Mouse (Mus musculus): Measurements from ENCODE around the gene Rtp4.
A peak's percentile ranks its signal among the peaks of the same experiment; 100 is the strongest.

Rtp4 gene

DNA sequence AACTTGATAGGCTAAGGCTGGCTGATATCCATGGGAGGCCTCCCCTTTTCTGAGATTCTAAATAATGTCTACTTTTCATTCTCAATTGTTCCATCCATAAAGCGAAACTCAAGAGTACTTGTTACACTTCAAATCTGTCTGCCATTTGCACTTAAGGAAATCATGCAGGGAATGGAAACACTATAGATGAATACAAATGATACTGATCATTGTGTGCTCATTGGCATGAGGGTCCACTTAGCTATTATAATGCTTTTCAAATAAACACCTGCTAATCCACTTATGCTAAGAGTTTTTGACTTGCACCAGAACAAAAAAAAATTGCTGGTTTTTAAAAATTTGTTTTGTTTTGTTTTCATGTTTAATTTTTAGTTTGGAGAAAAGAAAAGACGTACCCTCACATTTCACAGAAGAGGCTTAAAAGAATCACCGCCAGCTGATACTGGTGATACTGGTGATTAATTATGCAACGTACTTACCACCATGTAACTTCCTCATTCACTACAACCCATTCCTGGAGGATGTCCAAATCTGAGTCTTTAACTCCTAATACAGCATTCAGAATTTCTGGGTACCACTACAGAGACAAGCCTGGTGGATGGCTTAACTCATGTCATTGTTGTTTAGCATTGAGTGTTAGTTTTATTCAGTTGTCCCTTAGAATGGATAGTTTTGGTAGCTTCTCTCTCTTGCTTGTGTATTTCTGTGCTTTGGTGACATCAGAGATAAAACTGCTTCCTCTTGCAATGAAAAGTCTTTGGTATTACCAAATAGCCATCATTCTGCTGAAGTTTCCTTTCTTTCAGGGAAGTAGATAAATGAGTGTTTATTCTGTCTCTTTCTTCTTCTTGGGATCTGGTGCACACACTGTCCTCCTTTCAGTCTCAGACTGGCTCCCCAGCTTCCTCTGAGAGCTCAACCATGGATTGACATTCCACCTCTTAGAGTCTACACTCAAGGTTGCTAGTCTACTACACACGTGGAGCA lies 71.3 kb downstream of the Rtp4 start:
- no peak for DNase-seq (ENCODE audit: low spot score in 2 of 2)

DNA sequence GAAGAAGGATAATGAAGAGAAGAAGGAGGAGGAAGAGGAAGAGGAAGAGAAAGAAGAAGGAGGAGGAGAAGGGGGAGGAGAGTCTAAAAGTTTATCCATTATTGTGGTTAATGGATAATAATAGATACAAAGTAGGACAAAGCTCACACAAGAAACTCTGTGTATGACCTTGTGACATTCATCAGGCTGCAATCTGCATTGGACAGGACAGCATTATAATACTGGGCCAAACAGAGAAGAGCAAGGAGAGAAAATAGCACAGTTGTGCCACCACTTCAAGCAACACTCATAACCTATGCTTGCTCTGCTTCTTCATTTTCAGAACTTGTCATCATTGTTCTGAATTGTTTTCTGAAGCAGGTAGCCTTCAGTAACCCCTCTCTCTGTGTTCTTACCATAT lies 72.4 kb downstream of the Rtp4 start:
- no peak for DNase-seq (ENCODE audit: low spot score in 2 of 2)

DNA sequence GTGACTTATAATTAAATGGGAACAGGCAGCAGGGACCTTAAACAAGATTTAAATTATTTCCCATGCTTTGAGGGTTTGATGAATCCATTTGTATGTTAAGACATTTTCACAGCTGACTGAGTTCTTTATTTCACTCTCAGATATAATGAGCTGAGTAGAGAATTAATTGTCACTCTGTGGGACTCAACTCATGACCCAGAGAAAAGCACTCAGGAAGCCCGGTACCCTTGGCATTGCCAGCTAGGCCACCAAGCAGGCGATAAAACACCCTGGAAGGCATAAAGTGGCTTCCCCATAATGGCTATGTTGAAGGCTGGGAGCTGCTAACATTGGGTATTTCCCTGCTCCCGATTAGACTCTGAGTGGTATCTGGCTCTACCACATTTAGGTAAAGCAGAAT lies 76.6 kb downstream of the Rtp4 start:
- DNase-seq (ENCODE audit: low spot score in 2 of 2), result no peak

DNA sequence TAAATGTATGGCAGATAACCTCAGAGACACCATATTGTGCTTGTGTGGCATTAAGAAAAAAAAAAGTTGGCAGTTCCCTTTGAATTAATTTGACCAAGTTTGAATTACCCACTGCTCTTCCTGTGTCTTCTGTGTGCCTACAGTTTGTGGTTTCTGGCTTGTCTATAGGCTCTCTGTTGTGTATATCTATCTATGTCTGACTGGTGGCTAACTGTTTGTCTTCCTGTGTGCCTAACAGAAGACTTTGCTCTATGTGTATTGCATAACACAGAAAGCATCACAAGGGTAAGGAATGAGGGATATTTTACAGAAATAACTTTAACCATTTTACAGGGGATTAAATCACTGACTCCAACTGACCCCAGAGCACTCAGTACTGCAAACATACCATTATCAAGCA lies 77.9 kb downstream of the Rtp4 start:
- no peak for DNase-seq (ENCODE audit: low spot score in 2 of 2)

DNA sequence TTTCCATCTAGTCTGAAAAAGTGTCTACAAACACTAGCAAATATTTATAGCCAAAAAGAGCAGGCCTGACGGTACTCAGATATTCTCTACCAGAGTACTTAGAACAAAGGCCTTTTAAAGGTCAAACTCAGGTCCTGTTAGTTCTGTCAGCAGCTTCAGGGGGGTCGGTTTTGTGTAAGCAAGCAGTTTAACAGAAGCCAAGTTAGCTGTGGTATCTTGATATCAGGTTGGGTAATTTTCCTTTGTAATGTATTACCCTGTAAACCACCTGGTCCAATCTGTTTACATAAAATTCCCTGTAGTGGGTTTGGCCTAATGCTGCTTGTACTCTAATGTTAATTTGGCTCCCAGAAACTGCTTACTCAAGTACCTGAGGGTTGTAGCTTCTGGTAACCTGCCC lies 86.1 kb downstream of the Rtp4 start:
- DNase-seq (ENCODE audit: low spot score in 2 of 2), result no peak

DNA sequence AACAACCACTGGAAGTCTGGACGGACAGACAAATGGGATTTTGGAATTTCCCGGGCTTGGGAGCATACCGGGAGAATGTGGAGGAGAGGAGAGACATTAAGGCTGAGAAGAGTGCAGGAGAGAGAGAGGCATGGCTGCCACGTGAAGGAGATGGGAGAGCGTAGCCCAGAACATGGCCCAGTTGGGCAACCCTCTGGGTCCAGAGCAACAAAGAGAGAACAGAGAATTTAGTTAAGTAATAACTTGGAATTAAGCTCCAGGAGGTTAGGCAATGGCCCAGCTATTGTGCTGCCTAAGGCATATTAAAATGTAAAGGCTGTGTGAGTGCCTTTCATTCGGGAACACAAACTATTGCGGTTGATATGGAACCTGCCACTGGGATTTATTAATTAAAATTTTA lies 86.6 kb downstream of the Rtp4 start:
- DNase-seq (ENCODE audit: low spot score in 2 of 2), result no peak

DNA sequence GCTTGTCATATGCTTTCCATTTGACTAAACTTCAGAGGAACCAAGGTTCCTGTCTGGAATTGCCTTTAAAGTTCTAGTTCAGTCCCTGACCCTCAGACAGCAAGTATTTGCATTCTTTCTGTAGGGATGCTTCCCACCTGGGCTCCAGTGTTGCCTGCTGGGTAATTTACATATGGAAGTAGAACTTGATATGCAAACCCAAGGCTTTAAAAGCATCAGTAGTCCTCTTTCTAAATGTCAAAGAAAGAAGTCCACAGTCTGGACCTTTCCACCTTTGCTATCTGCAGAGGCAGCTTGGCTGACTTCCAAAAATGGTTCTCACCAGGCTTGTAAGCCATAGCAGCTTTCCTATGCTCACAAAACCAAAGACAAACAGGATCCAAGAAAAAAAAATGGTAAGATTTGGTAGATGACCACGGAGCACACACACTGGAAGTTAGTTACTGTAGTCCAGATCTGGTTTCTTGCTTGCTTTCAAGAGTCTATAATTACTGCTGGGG lies 87.9 kb downstream of the Rtp4 start:
- no peak for DNase-seq (ENCODE audit: low spot score in 2 of 2)

DNA sequence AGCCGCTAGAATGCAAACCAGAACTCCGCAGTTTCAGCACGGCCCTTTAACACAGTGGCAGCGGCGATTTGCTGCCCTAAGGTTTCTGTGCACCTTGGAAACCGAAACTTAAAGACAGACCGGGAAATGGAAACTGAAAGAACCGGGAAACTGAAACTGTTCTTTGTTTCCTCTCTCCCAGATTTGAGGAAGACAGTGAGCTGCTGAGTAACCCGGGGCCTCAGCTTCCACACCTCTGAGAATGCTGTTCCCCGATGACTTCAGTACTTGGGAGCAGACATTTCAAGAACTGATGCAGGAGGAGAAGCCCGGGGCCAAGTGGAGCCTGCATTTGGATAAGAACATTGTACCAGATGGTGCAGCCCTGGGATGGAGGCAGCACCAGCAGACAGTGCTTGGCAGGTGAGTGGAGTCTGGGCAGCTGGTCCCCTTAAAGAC lies 89.7 kb downstream of the Rtp4 start:
- peak; percentile 4 to 5 for DNase-seq (ENCODE audit: low spot score in 2 of 2)

DNA sequence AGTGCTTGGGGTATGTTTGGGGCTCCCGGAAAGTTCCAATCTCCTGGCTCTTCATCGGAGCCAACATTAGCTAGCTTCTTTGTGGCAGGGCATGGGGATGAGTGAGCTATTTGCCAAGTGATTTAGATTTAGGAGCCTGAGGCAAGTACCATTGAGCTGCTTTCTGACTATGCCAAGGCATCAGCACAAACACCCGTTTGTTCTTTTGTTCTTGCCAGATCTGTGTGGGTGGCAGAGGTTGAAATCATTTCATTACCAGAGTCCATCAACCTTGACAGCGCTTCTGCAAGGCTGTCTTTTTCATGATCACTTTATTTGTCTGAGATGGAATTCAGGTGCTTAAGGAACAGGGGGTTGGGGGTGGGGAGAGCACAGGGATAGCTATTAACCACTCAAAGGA lies 104.1 kb downstream of the Rtp4 start:
- no peak for DNase-seq (ENCODE audit: low spot score in 2 of 2)

DNA sequence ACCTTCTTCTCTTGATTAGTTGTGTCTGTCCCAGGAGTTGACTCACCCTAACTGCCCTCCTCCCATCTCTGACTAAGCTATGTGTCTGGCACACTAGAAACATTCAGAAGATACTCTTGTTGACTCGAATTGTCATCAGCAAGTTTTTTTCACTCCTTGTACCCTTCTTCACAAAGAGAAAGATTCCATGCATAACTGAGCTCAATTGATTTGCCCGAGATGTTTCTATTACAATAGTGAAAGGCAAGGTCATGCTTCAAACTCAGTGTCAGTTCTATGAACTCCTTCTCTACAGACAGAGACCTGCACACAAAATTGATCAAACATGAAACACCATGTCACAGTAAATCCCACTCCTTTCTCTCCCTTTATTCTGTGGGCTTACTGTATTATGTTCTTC lies 111.4 kb downstream of the Rtp4 start:
- no peak for DNase-seq (ENCODE audit: low spot score in 2 of 2)

DNA sequence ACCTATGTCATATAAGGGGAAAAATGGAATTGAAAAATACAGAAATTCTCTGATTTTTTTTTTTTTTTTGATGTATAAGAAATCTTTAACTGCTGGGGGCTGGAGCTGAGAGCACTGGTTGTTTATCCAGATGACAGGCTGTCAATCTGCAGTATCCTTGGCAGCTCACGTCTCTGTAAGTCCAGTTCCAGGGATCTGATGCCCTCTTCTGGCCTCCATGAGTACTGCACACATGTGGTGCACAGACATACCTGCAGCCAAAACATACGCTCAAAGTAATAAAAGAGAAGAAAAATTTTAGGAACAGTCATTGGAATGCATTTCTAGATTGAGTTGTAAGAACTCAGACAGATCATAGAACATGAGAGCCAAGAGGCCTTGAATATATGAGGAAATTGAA lies 112.6 kb downstream of the Rtp4 start:
- DNase-seq (ENCODE audit: low spot score in 2 of 2), result no peak

DNA sequence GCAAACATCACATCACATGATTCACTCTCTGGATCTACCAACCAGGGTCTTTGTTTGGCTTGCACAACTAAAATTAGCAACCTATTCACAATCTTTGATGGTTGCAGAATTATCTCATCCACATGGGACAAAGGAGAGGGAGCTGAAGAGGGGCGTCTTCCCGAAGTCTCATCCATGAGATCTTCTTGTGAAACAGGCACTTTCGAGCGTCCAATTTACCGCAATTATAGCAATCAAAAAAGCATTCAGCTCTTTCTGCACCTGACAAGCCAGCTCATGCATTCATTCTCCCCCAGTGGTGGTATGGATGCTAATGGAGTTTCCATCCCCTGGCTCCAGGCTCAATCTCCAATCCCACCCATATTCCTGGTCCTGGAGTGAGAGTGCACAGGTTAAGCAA lies 132.9 kb downstream of the Rtp4 start:
- DNase-seq (ENCODE audit: low spot score in 2 of 2), result no peak

DNA sequence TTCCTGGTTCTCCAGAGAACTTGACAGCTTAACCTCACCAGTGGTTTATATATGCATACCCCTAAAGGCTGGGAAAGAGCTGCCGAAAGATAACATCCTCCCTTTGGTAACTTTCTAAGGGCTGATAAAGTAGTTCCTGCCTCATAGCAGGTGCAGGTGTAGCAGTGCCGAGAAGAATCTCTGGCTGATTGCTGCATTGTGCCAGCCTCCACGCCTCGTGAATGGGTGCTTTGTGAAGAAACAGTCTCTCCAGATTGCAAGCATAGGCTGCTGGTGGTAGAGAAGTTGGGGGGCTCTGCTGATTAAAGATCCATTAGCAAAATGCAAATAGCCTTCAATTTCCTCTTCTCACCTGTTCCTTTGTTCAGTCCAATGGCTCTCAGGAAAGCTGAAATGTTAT lies 133.4 kb downstream of the Rtp4 start:
- DNase-seq (ENCODE audit: low spot score in 2 of 2), result no peak

DNA sequence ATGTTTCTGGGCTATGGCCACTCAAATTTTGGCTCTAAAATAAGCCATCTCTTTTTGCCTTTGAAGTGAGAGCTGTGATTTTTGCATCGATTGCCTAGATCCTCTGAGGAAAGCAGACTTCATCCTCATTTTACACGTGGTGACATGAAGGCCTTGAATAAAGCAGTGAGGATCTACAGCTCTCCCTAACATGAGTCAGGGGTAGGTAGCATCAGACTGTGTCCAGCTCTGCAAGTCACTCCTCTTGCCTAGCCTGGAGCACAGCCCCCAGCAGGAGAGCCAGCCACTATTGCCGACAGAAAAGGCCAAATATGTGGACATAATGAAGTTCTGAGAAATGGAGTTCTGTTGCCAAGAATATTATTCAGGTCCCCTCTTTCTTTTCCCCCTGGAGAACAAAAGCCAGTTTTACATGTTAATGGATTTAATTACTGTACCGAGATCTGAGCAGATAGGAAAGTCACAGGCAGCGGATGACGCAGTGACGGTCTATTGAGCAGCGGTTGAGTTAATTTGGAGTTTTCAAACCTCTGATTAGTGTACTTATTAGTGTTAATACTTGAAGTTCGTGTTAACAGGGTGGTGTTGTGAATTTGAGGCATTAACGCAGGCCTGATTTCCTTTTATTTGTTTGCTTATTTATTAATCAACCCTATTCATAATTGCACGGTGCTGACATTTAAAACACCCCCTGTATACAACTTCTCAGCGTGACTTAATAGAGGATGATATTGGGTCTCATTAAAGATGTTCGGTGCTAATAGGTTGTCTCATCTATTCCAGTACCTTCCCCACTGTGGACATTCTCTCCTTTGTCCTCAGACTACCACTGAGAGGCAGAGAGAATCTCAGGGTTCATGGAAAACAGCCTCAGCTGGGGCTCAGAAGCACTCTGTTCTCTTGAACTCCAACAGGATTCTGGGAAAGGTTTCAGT lies 139.8 kb downstream of the Rtp4 start:
- no peak for DNase-seq (ENCODE audit: low spot score in 2 of 2)

All from frontal cortex, postnatal 25 days (tissue).